Mouse (Mus musculus): ENCODE data around the gene Olfr1009.

DNA sequence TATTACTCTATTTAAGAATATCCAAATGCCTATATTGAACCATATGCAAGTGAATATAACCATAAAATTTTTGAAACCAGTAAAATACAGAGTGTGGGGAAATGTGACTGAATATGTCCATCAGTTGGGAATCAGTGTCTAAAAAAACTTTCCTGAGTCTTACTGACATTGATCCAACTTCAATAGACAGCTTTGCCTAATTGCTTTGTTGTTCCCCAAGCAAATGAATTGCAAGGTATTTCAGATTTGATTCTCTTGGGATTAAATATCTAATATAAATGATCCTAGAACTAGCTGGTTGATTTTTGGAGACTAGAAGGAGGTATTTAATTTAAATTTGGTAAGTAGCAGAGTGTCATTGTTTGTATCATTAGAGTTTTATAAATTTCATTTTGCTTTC is 57.2 kb downstream of the Olfr1009 start, which contains the start of gene Olfr1014:
- TF ChIP-seq POLR2A (IDR thresholded peaks at IDR 0.05; ENCODE audit: low read depth, low read length) (no peak), CTCF (conservative IDR thresholded peaks at IDR 0.05; ENCODE audit: insufficient read depth, insufficient read length, low read depth, low read length) (no peak)

All from kidney, adult 2 months (tissue).